Mouse (Mus musculus) hindbrain, postnatal 0 days (tissue): ENCODE measurements around the gene Dse. TPM values are rescaled to one million over a fixed set of nuclear protein-coding genes. Genes with fewer than 3 reads are reported as not detected.

Experiments
- ATAC-seq: fragments of 200-750 bp; cut with Nextera tagmentation; 2 replicates; pipeline ENCODE4 v1.8.0; 2017; ENCODE audit warnings: mild to moderate bottlenecking, moderate TSS enrichment, moderate library complexity
- DNase-seq: peaks from one replicate; pipeline ENCODE4 v3.0.0-alpha.2; 2015; ENCODE audit warnings: low spot score
- H3K27ac ChIP-seq: fragments of 300-500 bp; sonication (generic); 2 replicates; pipeline ENCODE4 v1.5.1; 2014; ENCODE audit warnings: mild to moderate bottlenecking
- H3K27me3 ChIP-seq: fragments of 300-500 bp; sonication (generic); 2 replicates; pipeline ENCODE4 v1.6.1; 2014; ENCODE audit warnings: low read length, mixed read lengths; ENCODE audit not compliant: insufficient read depth
- H3K36me3 ChIP-seq: fragments of 300-500 bp; sonication (generic); 2 replicates; pipeline ENCODE4 v1.6.1; 2014; ENCODE audit warnings: low read length, mixed read lengths; ENCODE audit not compliant: insufficient read depth
- H3K4me1 ChIP-seq: fragments of 300-500 bp; sonication (generic); 2 replicates; pipeline ENCODE4 v1.6.1; 2014; ENCODE audit warnings: antibody characterized with exemption, low read length, mixed read lengths; ENCODE audit not compliant: insufficient read depth
- H3K4me2 ChIP-seq: fragments of 300-500 bp; sonication (generic); 2 replicates; pipeline ENCODE4 v1.6.1; 2014; ENCODE audit warnings: low read depth, mild to moderate bottlenecking, low read length, moderate library complexity, mixed read lengths
- H3K4me3 ChIP-seq: fragments of 300-500 bp; sonication (generic); 2 replicates; pipeline ENCODE4 v1.5.1; 2014; ENCODE audit warnings: low read length
- H3K9ac ChIP-seq: fragments of 300-500 bp; sonication (generic); replicated peaks from 2 replicates; pipeline ENCODE4 v1.6.1; 2014; ENCODE audit warnings: mild to moderate bottlenecking, low read length, moderate library complexity, mixed read lengths
- H3K9me3 ChIP-seq: fragments of 300-500 bp; sonication (generic); 2 replicates; pipeline ENCODE4 v1.6.1; 2016; ENCODE audit warnings: low read length, mixed read lengths
- CTCF ChIP-seq: IDR thresholded peaks from 2 replicates; pipeline ENCODE4 v1.5.1; 2016; ENCODE audit warnings: antibody characterized with exemption, control low read depth, low read depth
- WGBS: fragments of 180-500 bp; shearing (Covaris S2); extraction: QIAGEN DNeasy Blood & Tissue Kit; methylation state at CpG from one replicate; pipeline ENCODE4 v1.1.7; 2014; 5-methylcytosine and 5-hydroxymethylcytosine counted together
- polyA plus RNA-seq: library from polyadenylated mRNA; unstranded; fragments of >200 nt; fragmentation: Nextera tagmentation; extraction: Ambion mirVana; gene quantifications from 2 replicates; pipeline ENCODE4 v1.2.1, GENCODE M21; 2015
- total RNA-seq: library from RNA; depleted of rRNA; stranded (reverse); fragments of >200 nt; gene quantifications from 2 replicates; pipeline ENCODE4 v1.2.3, GENCODE M21; 2014

Dse gene
- total and polyA plus RNA-seq, 2 experiments from 2014 or later: 5.6 to 21.0 TPM

GRCm38 (mm10) chr10:34221909-34222620 is 14.6 kb upstream of the Dse start:
- Histone ChIP-seq H3K9ac (no peak overlapping the region), H3K4me2 (no peak overlapping the region), H3K9me3 (no peaks in the 10 kb centered on the region), H3K36me3 (no peaks in the 10 kb centered on the region), H3K27me3 (no peaks in the 10 kb centered on the region), H3K4me3 (no peak overlapping the region), H3K4me1 (no peaks in the 10 kb centered on the region), H3K27ac (no peak overlapping the region)
- WGBS: 64% methylated on average over 3 of the region's 3 CpGs
- ATAC-seq: no peak
- no peak for DNase-seq
- TF ChIP-seq CTCF: no peak

DNA sequence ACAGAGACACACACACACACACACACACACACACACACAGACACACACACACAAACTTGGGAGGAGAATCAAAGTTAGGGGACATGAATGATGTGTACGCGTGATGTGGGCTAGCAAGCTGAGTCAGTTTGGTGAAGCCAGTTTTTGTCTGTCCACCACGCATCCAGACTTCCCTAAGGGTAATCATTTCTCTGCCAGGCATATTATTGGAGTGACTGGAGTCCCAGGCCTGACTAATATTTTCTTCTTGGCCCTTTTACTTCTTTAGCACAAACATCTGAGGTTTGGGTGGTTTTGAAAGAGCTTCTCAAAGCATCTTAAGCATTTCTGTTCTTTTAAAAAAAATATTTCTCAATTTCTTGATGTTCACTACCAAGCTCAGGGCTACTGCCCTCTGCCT is 10.7 kb upstream of the Dse start:
- no peaks in the 10 kb centered on the region for H3K4me1 ChIP-seq
- H3K36me3 ChIP-seq: no peaks in the 10 kb centered on the region
- H3K9me3 ChIP-seq: no peaks in the 10 kb centered on the region
- no peak for DNase-seq
- no peak overlapping the region for H3K27ac ChIP-seq
- no peak overlapping the region for H3K4me3 ChIP-seq
- no peak overlapping the region for H3K4me2 ChIP-seq
- TF ChIP-seq CTCF: no peak
- no peaks in the 10 kb centered on the region for H3K27me3 ChIP-seq
- ATAC-seq: no peak
- 93% methylated on average over 3 of the region's 3 CpGs for WGBS
- no peak overlapping the region for H3K9ac ChIP-seq

DNA sequence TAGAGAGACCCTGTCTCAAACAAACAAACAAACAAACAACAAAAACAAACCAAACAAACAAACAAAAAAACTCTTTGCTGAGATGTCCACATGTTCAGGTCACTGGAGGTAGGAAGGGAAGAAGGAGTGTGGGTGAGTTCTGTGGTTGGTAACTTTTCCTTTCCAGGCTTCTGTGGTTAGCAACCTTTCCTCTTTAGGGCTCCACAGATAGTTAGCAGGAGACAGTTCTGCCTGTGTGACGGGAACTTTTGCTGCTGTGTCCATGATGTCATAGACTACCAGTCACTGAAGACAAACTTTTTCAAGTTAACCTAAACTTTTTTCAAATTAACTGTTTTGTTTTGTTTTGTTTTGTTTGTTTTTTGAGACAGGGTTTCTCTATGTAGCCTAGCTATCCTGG is 8.2 kb upstream of the Dse start:
- TF ChIP-seq CTCF: no peak
- no peak for ATAC-seq
- H3K9me3 ChIP-seq: no peaks in the 10 kb centered on the region

DNA sequence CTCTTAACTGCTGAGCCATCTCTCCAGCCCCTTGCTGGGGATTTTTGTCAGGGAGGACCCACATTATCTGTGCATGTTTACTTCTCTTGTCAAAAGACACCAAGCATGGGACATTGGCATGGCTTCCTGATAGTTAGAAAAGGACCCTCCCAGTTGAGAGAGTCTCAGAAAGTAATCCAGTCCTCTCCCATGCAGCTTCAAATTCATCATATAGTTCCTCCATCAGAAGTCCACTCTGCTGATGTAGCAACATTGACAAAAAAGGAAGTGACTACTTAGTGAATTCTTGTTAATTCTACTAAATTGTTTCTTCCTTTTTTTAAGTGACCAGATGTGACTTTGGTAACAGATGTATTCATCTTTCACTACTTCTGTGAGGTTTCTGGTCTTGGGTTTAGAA is 2.4 kb upstream of the Dse start:
- DNase-seq (no peak), ATAC-seq (no peak)
- no peaks in the 10 kb centered on the region for H3K9me3 ChIP-seq
- H3K27me3 ChIP-seq: no peaks in the 10 kb centered on the region
- H3K4me2 ChIP-seq: no peak overlapping the region
- H3K4me1 ChIP-seq: 0 out of 2 replicates have a peak, but pooled peaks cover 5% of the 10 kb centered on the region
- H3K36me3 ChIP-seq: no peaks in the 10 kb centered on the region
- no peak overlapping the region for H3K27ac ChIP-seq
- TF ChIP-seq CTCF: no peak
- no peak overlapping the region for H3K9ac ChIP-seq
- no peak overlapping the region for H3K4me3 ChIP-seq

More for the DNA sequence above, 8.2 kb upstream of the Dse start:
- no peak overlapping the region for H3K4me3 ChIP-seq
- no peak for DNase-seq
- no peak overlapping the region for H3K4me2 ChIP-seq
- no peak overlapping the region for H3K9ac ChIP-seq
- no peak overlapping the region for H3K27ac ChIP-seq
- H3K27me3 ChIP-seq: no peaks in the 10 kb centered on the region
- H3K4me1 ChIP-seq: no peaks in the 10 kb centered on the region
- no peaks in the 10 kb centered on the region for H3K36me3 ChIP-seq
- WGBS: 94% methylated on average over 1 of the region's 1 CpGs

- 6% methylated on average over 13 of the region's 13 CpGs for WGBS
- H3K36me3 ChIP-seq: no peaks in the 10 kb centered on the region
- H3K9ac ChIP-seq: no peak overlapping the region
- H3K27ac ChIP-seq: 0 out of 2 replicates have a peak overlapping the region, but pooled peaks have one; percentile 75
- DNase-seq (peak; percentile 6), ATAC-seq (no peak)
- no peak for TF ChIP-seq CTCF
- H3K4me3 ChIP-seq: peak overlapping the region; percentile 82
- H3K4me2 ChIP-seq: peak overlapping the region; percentile 68
- 0 out of 2 replicates have a peak, but pooled peaks cover 5% of the 10 kb centered on the region for H3K4me1 ChIP-seq
- no peaks in the 10 kb centered on the region for H3K27me3 ChIP-seq
- no peaks in the 10 kb centered on the region for H3K9me3 ChIP-seq
Measured at GRCm38 (mm10) chr10:34208031-34208430, 516 bp upstream of the Dse start.

- Histone ChIP-seq H3K9ac (peak overlapping the region; percentile 81), H3K27me3 (no peaks in the 10 kb centered on the region), H3K36me3 (no peaks in the 10 kb centered on the region), H3K4me3 (peak overlapping the region; percentile 82), H3K27ac (peak overlapping the region; percentile 75), H3K4me2 (peak overlapping the region; percentile 68), H3K4me1 (0 out of 2 replicates have a peak, but pooled peaks cover 5% of the 10 kb centered on the region), H3K9me3 (no peaks in the 10 kb centered on the region)
- ATAC-seq (peak; percentile 92), DNase-seq (peak; percentile 75)
- WGBS: 2% methylated on average over 55 of the region's 65 CpGs
- peak; percentile 65 for TF ChIP-seq CTCF
Measured at GRCm38 (mm10) chr10:34206783-34207502, 572 bp downstream of the Dse start.
